Mouse (Mus musculus) neural tube, embryonic 15.5 days (tissue): ENCODE measurements around the gene Ncam1. TPM values are rescaled to one million over a fixed set of nuclear protein-coding genes. Genes with fewer than 3 reads are reported as not detected.

Experiments
- ATAC-seq: fragments of 200-750 bp; cut with Nextera tagmentation; 2 replicates; pipeline ENCODE4 v1.8.0; 2017; ENCODE audit warnings: mild to moderate bottlenecking, moderate TSS enrichment, moderate library complexity; ENCODE audit not compliant: low FRiP score
- H3K27ac ChIP-seq: fragments of 300-500 bp; sonication (generic); replicated peaks from 2 replicates; pipeline ENCODE4 v1.5.1; 2015; ENCODE audit warnings: mild to moderate bottlenecking, inconsistent platforms
- H3K27me3 ChIP-seq: fragments of 300-500 bp; sonication (generic); replicated peaks from 2 replicates; pipeline ENCODE4 v1.6.1; 2015; ENCODE audit warnings: inconsistent platforms
- H3K36me3 ChIP-seq: fragments of 300-500 bp; sonication (generic); 2 replicates; pipeline ENCODE4 v1.6.1; 2015; ENCODE audit warnings: inconsistent platforms
- H3K4me1 ChIP-seq: fragments of 300-500 bp; sonication (generic); 2 replicates; pipeline ENCODE4 v1.6.1; 2015; ENCODE audit warnings: inconsistent platforms
- H3K4me2 ChIP-seq: fragments of 300-500 bp; sonication (generic); 2 replicates; pipeline ENCODE4 v1.6.1; 2015; ENCODE audit warnings: inconsistent platforms, mild to moderate bottlenecking, moderate library complexity
- H3K4me3 ChIP-seq: fragments of 300-500 bp; sonication (generic); replicated peaks from 2 replicates; pipeline ENCODE4 v1.5.1; 2015; ENCODE audit warnings: mild to moderate bottlenecking, inconsistent platforms
- H3K9ac ChIP-seq: fragments of 300-500 bp; sonication (generic); replicated peaks from 2 replicates; pipeline ENCODE4 v1.6.1; 2015; ENCODE audit warnings: mild to moderate bottlenecking, inconsistent platforms
- H3K9me3 ChIP-seq: fragments of 300-500 bp; sonication (generic); replicated peaks from 2 replicates; pipeline ENCODE4 v1.6.1; 2016; ENCODE audit warnings: inconsistent platforms
- WGBS: fragments of 180-500 bp; shearing (Covaris S2); methylation state at CpG from one replicate; pipeline ENCODE4 v1.1.7; 2015; ENCODE audit warnings: mixed read lengths; 5-methylcytosine and 5-hydroxymethylcytosine counted together
- polyA plus RNA-seq: library from polyadenylated mRNA; unstranded; fragments of >200 nt; fragmentation: Nextera tagmentation; extraction: Ambion mirVana; gene quantifications from 2 replicates; pipeline ENCODE4 v1.2.1, GENCODE M21; 2015

Ncam1 gene
- polyA plus RNA-seq, 1 experiment from 2014 or later = 434 TPM

- no peaks in the 10 kb centered on the region for H3K9me3 ChIP-seq
- no peak overlapping the region for H3K4me3 ChIP-seq
- 29% methylated on average over 2 of the region's 2 CpGs for WGBS
- no peak overlapping the region for H3K9ac ChIP-seq
- no peak overlapping the region; the same call in 1 of the 2 replicates for H3K27ac ChIP-seq
- H3K4me2 ChIP-seq = no peak overlapping the region
- H3K36me3 ChIP-seq = no peaks in the 10 kb centered on the region
- H3K27me3 ChIP-seq = no peaks in the 10 kb centered on the region
- peaks cover 53% of the 10 kb centered on the region for H3K4me1 ChIP-seq
- ATAC-seq = no peak
These were observed 5.5 kb downstream of the Ncam1 start for GRCm38 (mm10) chr9:49793241-49793640.

- no peak overlapping the region; the same call in 1 of the 2 replicates for H3K27ac ChIP-seq
- WGBS = 70% methylated on average over 4 of the region's 4 CpGs
These were observed 6.1 kb downstream of the Ncam1 start for GRCm38 (mm10) chr9:49792646-49793045.

GRCm38 (mm10) chr9:49781016-49781772 is 17.5 kb downstream of the Ncam1 start:
- Histone ChIP-seq H3K27ac (no peak overlapping the region), H3K36me3 (no peaks in the 10 kb centered on the region), H3K27me3 (no peaks in the 10 kb centered on the region), H3K9ac (no peak overlapping the region), H3K4me2 (no peak overlapping the region), H3K4me1 (peaks cover 33% of the 10 kb centered on the region), H3K9me3 (no peaks in the 10 kb centered on the region), H3K4me3 (no peak overlapping the region)
- 76% methylated on average over 9 of the region's 9 CpGs for WGBS
- no peak for ATAC-seq

More at GRCm38 (mm10) chr9:49792646-49793045, 6.1 kb downstream of the Ncam1 start:
- Histone ChIP-seq H3K4me1 (peaks cover 53% of the 10 kb centered on the region), H3K4me3 (no peak overlapping the region), H3K4me2 (no peak overlapping the region), H3K9me3 (no peaks in the 10 kb centered on the region), H3K36me3 (no peaks in the 10 kb centered on the region), H3K27me3 (no peaks in the 10 kb centered on the region), H3K9ac (no peak overlapping the region)
- no peak for ATAC-seq

GRCm38 (mm10) chr9:49777015-49777637 is 21.6 kb downstream of the Ncam1 start:
- 33% methylated on average over 7 of the region's 7 CpGs for WGBS
- Histone ChIP-seq H3K27ac (peak overlapping the region; percentile 19; the same call in 1 of the 2 replicates), H3K4me2 (no peak overlapping the region), H3K4me1 (peaks cover 40% of the 10 kb centered on the region), H3K9ac (no peak overlapping the region), H3K9me3 (no peaks in the 10 kb centered on the region), H3K27me3 (no peaks in the 10 kb centered on the region), H3K36me3 (no peaks in the 10 kb centered on the region), H3K4me3 (no peak overlapping the region)
- ATAC-seq = no peak

GRCm38 (mm10) chr9:49766634-49767033 is 32.1 kb downstream of the Ncam1 start:
- Histone ChIP-seq H3K27ac (no peak overlapping the region), H3K9me3 (no peaks in the 10 kb centered on the region), H3K36me3 (no peaks in the 10 kb centered on the region), H3K9ac (no peak overlapping the region), H3K27me3 (no peaks in the 10 kb centered on the region), H3K4me2 (no peak overlapping the region), H3K4me3 (no peak overlapping the region), H3K4me1 (peaks cover 6% of the 10 kb centered on the region; the same call in 1 of the 2 replicates)
- no peak for ATAC-seq
- WGBS = 71% methylated on average over 2 of the region's 2 CpGs

- H3K9me3 ChIP-seq = no peaks in the 10 kb centered on the region
- ATAC-seq = no peak
- 76% methylated on average over 6 of the region's 6 CpGs for WGBS
- H3K4me3 ChIP-seq = no peak overlapping the region
- H3K27me3 ChIP-seq = no peaks in the 10 kb centered on the region
- no peak overlapping the region for H3K4me2 ChIP-seq
- no peaks in the 10 kb centered on the region for H3K36me3 ChIP-seq
- H3K27ac ChIP-seq = no peak overlapping the region
- H3K4me1 ChIP-seq = peaks cover 39% of the 10 kb centered on the region
- no peak overlapping the region for H3K9ac ChIP-seq
These were observed 38.2 kb downstream of the Ncam1 start for GRCm38 (mm10) chr9:49760571-49760970.

GRCm38 (mm10) chr9:49758436-49758835 is 40.3 kb downstream of the Ncam1 start:
- H3K27ac ChIP-seq = peak overlapping the region; percentile 77
- no peaks in the 10 kb centered on the region for H3K36me3 ChIP-seq
- peaks cover 54% of the 10 kb centered on the region for H3K4me1 ChIP-seq
- ATAC-seq = peak; percentile 49; the same call in 1 of the 2 replicates
- no peak overlapping the region for H3K4me3 ChIP-seq
- H3K27me3 ChIP-seq = no peaks in the 10 kb centered on the region
- WGBS = 15% methylated on average over 2 of the region's 2 CpGs
- H3K4me2 ChIP-seq = peak overlapping the region; percentile 42
- H3K9me3 ChIP-seq = no peaks in the 10 kb centered on the region
- 0 out of 2 replicates have a peak overlapping the region, but pooled peaks have one; percentile 4 for H3K9ac ChIP-seq

GRCm38 (mm10) chr9:49757986-49758385 is 40.7 kb downstream of the Ncam1 start:
- H3K27ac ChIP-seq = peak overlapping the region; percentile 77
- no peak overlapping the region for H3K4me3 ChIP-seq
- no peaks in the 10 kb centered on the region for H3K9me3 ChIP-seq
- H3K4me2 ChIP-seq = peak overlapping the region; percentile 42
- H3K36me3 ChIP-seq = no peaks in the 10 kb centered on the region
- no peak overlapping the region for H3K9ac ChIP-seq
- peaks cover 57% of the 10 kb centered on the region for H3K4me1 ChIP-seq
- 16% methylated on average over 12 of the region's 12 CpGs for WGBS
- no peaks in the 10 kb centered on the region for H3K27me3 ChIP-seq
- no peak for ATAC-seq

- H3K4me3 ChIP-seq = no peak overlapping the region
- H3K4me1 ChIP-seq = peaks cover 61% of the 10 kb centered on the region
- no peak overlapping the region for H3K9ac ChIP-seq
- 41% methylated on average over 4 of the region's 4 CpGs for WGBS
- H3K36me3 ChIP-seq = no peaks in the 10 kb centered on the region
- H3K4me2 ChIP-seq = peak overlapping the region; percentile 42; the same call in 1 of the 2 replicates
- ATAC-seq = no peak
- H3K27me3 ChIP-seq = no peaks in the 10 kb centered on the region
- H3K27ac ChIP-seq = peak overlapping the region; percentile 77
- no peaks in the 10 kb centered on the region for H3K9me3 ChIP-seq
These were observed 41.1 kb downstream of the Ncam1 start for GRCm38 (mm10) chr9:49757582-49757981.

- ATAC-seq = no peak
- Histone ChIP-seq H3K4me2 (no peak overlapping the region), H3K36me3 (no peaks in the 10 kb centered on the region), H3K27ac (no peak overlapping the region), H3K4me1 (peaks cover 64% of the 10 kb centered on the region), H3K27me3 (no peaks in the 10 kb centered on the region), H3K9me3 (no peaks in the 10 kb centered on the region), H3K9ac (no peak overlapping the region), H3K4me3 (no peak overlapping the region)
- WGBS = 27% methylated on average over 4 of the region's 4 CpGs
These were observed 42.0 kb downstream of the Ncam1 start for GRCm38 (mm10) chr9:49756725-49757124.

- Histone ChIP-seq H3K4me2 (no peak overlapping the region), H3K27ac (no peak overlapping the region), H3K27me3 (no peaks in the 10 kb centered on the region), H3K9ac (no peak overlapping the region), H3K4me1 (peaks cover 66% of the 10 kb centered on the region), H3K36me3 (no peaks in the 10 kb centered on the region), H3K9me3 (no peaks in the 10 kb centered on the region), H3K4me3 (no peak overlapping the region)
- 22% methylated on average over 4 of the region's 4 CpGs for WGBS
- no peak for ATAC-seq
These were observed 43.5 kb downstream of the Ncam1 start for GRCm38 (mm10) chr9:49755214-49755613.

- WGBS = 58% methylated on average over 6 of the region's 6 CpGs
- Histone ChIP-seq H3K4me2 (no peak overlapping the region), H3K27ac (no peak overlapping the region), H3K9ac (no peak overlapping the region), H3K4me3 (no peak overlapping the region), H3K36me3 (no peaks in the 10 kb centered on the region), H3K27me3 (no peaks in the 10 kb centered on the region), H3K4me1 (peaks cover 62% of the 10 kb centered on the region), H3K9me3 (no peaks in the 10 kb centered on the region)
- no peak for ATAC-seq
These were observed 47.3 kb downstream of the Ncam1 start for GRCm38 (mm10) chr9:49751466-49751865.
